Mouse (Mus musculus): ENCODE results near the gene Slc34a2.
A peak's percentile ranks its signal among the peaks of the same experiment; 100 is the strongest.

Gene Slc34a2

GRCm38 (mm10) chr5:53025276-53025973, 12.5 kb upstream of the Slc34a2 start:
- DNase-seq (ENCODE audit: low spot score): peak; percentile 53

- DNase-seq (ENCODE audit: low spot score): no peak
These were observed 6.5 kb upstream of the Slc34a2 start for GRCm38 (mm10) chr5:53031346-53031745.

- DNase-seq (ENCODE audit: low spot score): no peak
These were observed 4.3 kb downstream of the Slc34a2 start for GRCm38 (mm10) chr5:53042034-53042748.

- DNase-seq (ENCODE audit: low spot score): no peak
These were observed 5.0 kb downstream of the Slc34a2 start for GRCm38 (mm10) chr5:53042771-53043371.

GRCm38 (mm10) chr5:53043716-53044115, 5.8 kb downstream of the Slc34a2 start:
- no peak for DNase-seq (ENCODE audit: low spot score)

- DNase-seq (ENCODE audit: low spot score): no peak
These were observed 10.1 kb downstream of the Slc34a2 start for GRCm38 (mm10) chr5:53047951-53048350.

- DNase-seq (ENCODE audit: low spot score): no peak
These were observed 10.7 kb downstream of the Slc34a2 start for GRCm38 (mm10) chr5:53048599-53048998.

GRCm38 (mm10) chr5:53049046-53049445, 11.2 kb downstream of the Slc34a2 start:
- peak; percentile 21 for DNase-seq (ENCODE audit: low spot score)

GRCm38 (mm10) chr5:53050963-53051362, 13.1 kb downstream of the Slc34a2 start:
- DNase-seq (ENCODE audit: low spot score): no peak

- no peak for DNase-seq (ENCODE audit: low spot score)
These were observed 15.4 kb downstream of the Slc34a2 start for GRCm38 (mm10) chr5:53053246-53053645.

- DNase-seq (ENCODE audit: low spot score): no peak
These were observed 23.8 kb downstream of the Slc34a2 start for GRCm38 (mm10) chr5:53061532-53062130.

GRCm38 (mm10) chr5:53074553-53074952, 36.7 kb downstream of the Slc34a2 start:
- DNase-seq (ENCODE audit: low spot score): no peak

GRCm38 (mm10) chr5:53078453-53078852, 40.6 kb downstream of the Slc34a2 start:
- DNase-seq (ENCODE audit: low spot score): no peak

- DNase-seq (ENCODE audit: low spot score): no peak
These were observed 49.6 kb downstream of the Slc34a2 start for GRCm38 (mm10) chr5:53087452-53087851.

GRCm38 (mm10) chr5:53091331-53091730, 53.5 kb downstream of the Slc34a2 start:
- no peak for DNase-seq (ENCODE audit: low spot score)

- DNase-seq (ENCODE audit: low spot score): no peak
These were observed 64.1 kb downstream of the Slc34a2 start for GRCm38 (mm10) chr5:53101848-53102473.

- DNase-seq (ENCODE audit: low spot score): no peak
These were observed 66.4 kb downstream of the Slc34a2 start for GRCm38 (mm10) chr5:53104177-53104855.

GRCm38 (mm10) chr5:53105716-53106115, 67.8 kb downstream of the Slc34a2 start:
- peak; percentile 16 for DNase-seq (ENCODE audit: low spot score)

- no peak for DNase-seq (ENCODE audit: low spot score)
These were observed 68.2 kb downstream of the Slc34a2 start for GRCm38 (mm10) chr5:53106125-53106524.

- no peak for DNase-seq (ENCODE audit: low spot score)
These were observed 68.8 kb downstream of the Slc34a2 start for GRCm38 (mm10) chr5:53106731-53107130.

- no peak for DNase-seq (ENCODE audit: low spot score)
These were observed 70.1 kb downstream of the Slc34a2 start for GRCm38 (mm10) chr5:53108026-53108425.

GRCm38 (mm10) chr5:53108668-53109067, 70.8 kb downstream of the Slc34a2 start:
- DNase-seq (ENCODE audit: low spot score): no peak
